Mouse (Mus musculus) c-Kit-positive CD71-positive TER-119-negative erythroid progenitor cells, embryonic 14.5 days (primary cell): Measurements from ENCODE around the gene Epb41l1.

Experiments used
- DNase-seq: peaks from one replicate; pipeline ENCODE4 v3.0.0-alpha.2; 2013; ENCODE audit warnings: low read depth

Gene Epb41l1

GRCm38 (mm10) chr2:156423672-156424071 is 3.0 kb downstream of the Epb41l1 start:
- DNase-seq = no peak

- no peak for DNase-seq
Measured at GRCm38 (mm10) chr2:156425618-156426017, 4.9 kb downstream of the Epb41l1 start.

GRCm38 (mm10) chr2:156426151-156426550 is 5.4 kb downstream of the Epb41l1 start:
- no peak for DNase-seq

- DNase-seq = no peak
Measured at GRCm38 (mm10) chr2:156429836-156430235, 9.1 kb downstream of the Epb41l1 start.

GRCm38 (mm10) chr2:156430326-156430725 is 9.6 kb downstream of the Epb41l1 start:
- DNase-seq = no peak

GRCm38 (mm10) chr2:156431409-156431808 is 10.7 kb downstream of the Epb41l1 start:
- no peak for DNase-seq

GRCm38 (mm10) chr2:156432086-156432485 is 11.4 kb downstream of the Epb41l1 start:
- no peak for DNase-seq

GRCm38 (mm10) chr2:156432874-156433868 is 12.5 kb downstream of the Epb41l1 start:
- no peak for DNase-seq

GRCm38 (mm10) chr2:156437637-156438036 is 16.9 kb downstream of the Epb41l1 start:
- DNase-seq = no peak

GRCm38 (mm10) chr2:156439666-156440462 is 19.2 kb downstream of the Epb41l1 start:
- DNase-seq = no peak

GRCm38 (mm10) chr2:156441909-156442308 is 21.2 kb downstream of the Epb41l1 start:
- no peak for DNase-seq

- DNase-seq = no peak
Measured at GRCm38 (mm10) chr2:156443323-156443722, 22.6 kb downstream of the Epb41l1 start.

GRCm38 (mm10) chr2:156446489-156447035 is 25.9 kb downstream of the Epb41l1 start:
- no peak for DNase-seq

GRCm38 (mm10) chr2:156447413-156448295 is 26.9 kb downstream of the Epb41l1 start:
- DNase-seq = no peak

GRCm38 (mm10) chr2:156451225-156452148 is 30.8 kb downstream of the Epb41l1 start:
- DNase-seq = no peak

GRCm38 (mm10) chr2:156452149-156452536 is 31.4 kb downstream of the Epb41l1 start:
- DNase-seq = no peak

GRCm38 (mm10) chr2:156453822-156454221 is 33.1 kb downstream of the Epb41l1 start:
- no peak for DNase-seq

GRCm38 (mm10) chr2:156455508-156456108 is 34.9 kb downstream of the Epb41l1 start:
- no peak for DNase-seq

GRCm38 (mm10) chr2:156456386-156457342 is 36.0 kb downstream of the Epb41l1 start:
- no peak for DNase-seq
